Mouse (Mus musculus) embryonic facial prominence, embryonic 14.5 days (tissue): ENCODE results near the gene Themis. TPM values are rescaled to one million over a fixed set of nuclear protein-coding genes. Genes with fewer than 3 reads are reported as not detected.

ENCODE experiments used
- ATAC-seq: fragments of 200-750 bp; cut with Nextera tagmentation; 2 replicates; pipeline ENCODE4 v1.8.0; 2017; ENCODE audit warnings: low read depth, moderate number of reproducible peaks, moderate TSS enrichment
- DNase-seq: peaks from one replicate; pipeline ENCODE4 v3.0.0-alpha.2; 2015; ENCODE audit warnings: low spot score
- H3K27ac ChIP-seq: fragments of 300-500 bp; sonication (generic); replicated peaks from 2 replicates; pipeline ENCODE4 v1.5.1; 2014; ENCODE audit warnings: low read depth, mild to moderate bottlenecking, low read length, moderate library complexity
- H3K27me3 ChIP-seq: fragments of 300-500 bp; sonication (generic); replicated peaks from 2 replicates; pipeline ENCODE4 v1.6.1; 2014; ENCODE audit warnings: low read length; ENCODE audit not compliant: control insufficient read depth, insufficient read depth
- H3K36me3 ChIP-seq: fragments of 300-500 bp; sonication (generic); 2 replicates; pipeline ENCODE4 v1.6.1; 2014; ENCODE audit warnings: low read length, mixed read lengths; ENCODE audit not compliant: control insufficient read depth, insufficient read depth
- H3K4me1 ChIP-seq: fragments of 300-500 bp; sonication (generic); 2 replicates; pipeline ENCODE4 v1.6.1; 2014; ENCODE audit warnings: antibody characterized with exemption, low read length; ENCODE audit not compliant: control insufficient read depth, insufficient read depth
- H3K4me2 ChIP-seq: fragments of 300-500 bp; sonication (generic); 2 replicates; pipeline ENCODE4 v1.6.1; 2014; ENCODE audit warnings: low read depth, mild to moderate bottlenecking, low read length, moderate library complexity, mixed read lengths
- H3K4me3 ChIP-seq: fragments of 300-500 bp; sonication (generic); 2 replicates; pipeline ENCODE4 v1.5.1; 2014; ENCODE audit warnings: low read depth, mild to moderate bottlenecking, low read length
- H3K9ac ChIP-seq: fragments of 300-500 bp; sonication (generic); 2 replicates; pipeline ENCODE4 v1.6.1; 2014; ENCODE audit warnings: low read depth, mild to moderate bottlenecking, low read length, moderate library complexity, mixed read lengths
- H3K9me3 ChIP-seq: fragments of 300-500 bp; sonication (generic); 2 replicates; pipeline ENCODE4 v1.6.1; 2016; ENCODE audit warnings: low read length; ENCODE audit not compliant: control insufficient read depth
- WGBS: fragments of 180-500 bp; shearing (Covaris S2); extraction: QIAGEN DNeasy Blood & Tissue Kit; methylation state at CpG from one replicate; pipeline ENCODE4 v1.1.7; 2014; 5-methylcytosine and 5-hydroxymethylcytosine counted together
- polyA plus RNA-seq: library from polyadenylated mRNA; unstranded; fragments of >200 nt; fragmentation: Nextera tagmentation; extraction: Ambion mirVana; gene quantifications from 2 replicates; pipeline ENCODE4 v1.2.1, GENCODE M21; 2014

The Themis gene
- polyA plus RNA-seq, 1 experiment from 2014 or later, result not detected

- WGBS, result 73% methylated on average over 1 of the region's 1 CpGs
- Histone ChIP-seq H3K9ac (no peak overlapping the region), H3K27ac (no peak overlapping the region), H3K4me3 (no peak overlapping the region), H3K4me1 (no peaks in the 10 kb centered on the region), H3K4me2 (no peak overlapping the region), H3K9me3 (0 out of 2 replicates have a peak, but pooled peaks cover 4% of the 10 kb centered on the region), H3K36me3 (no peaks in the 10 kb centered on the region), H3K27me3 (no peaks in the 10 kb centered on the region)
- ATAC-seq (no peak), DNase-seq (no peak)
These were observed 69.8 kb downstream of the Themis start for GRCm38 (mm10) chr10:28737953-28738352.

- no peaks in the 10 kb centered on the region for H3K36me3 ChIP-seq
- H3K27me3 ChIP-seq, result no peaks in the 10 kb centered on the region
- H3K9me3 ChIP-seq, result no peaks in the 10 kb centered on the region
- no peak for ATAC-seq
- no peak overlapping the region for H3K27ac ChIP-seq
- H3K4me2 ChIP-seq, result no peak overlapping the region
- H3K9ac ChIP-seq, result no peak overlapping the region
- no peak for DNase-seq
- H3K4me3 ChIP-seq, result no peak overlapping the region
- no peaks in the 10 kb centered on the region for H3K4me1 ChIP-seq
These were observed 78.3 kb downstream of the Themis start for GRCm38 (mm10) chr10:28746426-28746825.

- no peaks in the 10 kb centered on the region for H3K4me1 ChIP-seq
- no peak overlapping the region for H3K27ac ChIP-seq
- no peaks in the 10 kb centered on the region for H3K36me3 ChIP-seq
- no peak overlapping the region for H3K9ac ChIP-seq
- WGBS, result 47% methylated on average over 2 of the region's 2 CpGs
- DNase-seq (no peak), ATAC-seq (no peak)
- no peak overlapping the region for H3K4me3 ChIP-seq
- H3K4me2 ChIP-seq, result no peak overlapping the region
- H3K27me3 ChIP-seq, result no peaks in the 10 kb centered on the region
- no peaks in the 10 kb centered on the region for H3K9me3 ChIP-seq
These were observed 85.2 kb downstream of the Themis start for GRCm38 (mm10) chr10:28753321-28753720.

GRCm38 (mm10) chr10:28754927-28755326 lies 86.8 kb downstream of the Themis start:
- H3K4me1 ChIP-seq, result no peaks in the 10 kb centered on the region
- no peaks in the 10 kb centered on the region for H3K27me3 ChIP-seq
- no peak overlapping the region for H3K9ac ChIP-seq
- H3K27ac ChIP-seq, result no peak overlapping the region
- H3K4me3 ChIP-seq, result no peak overlapping the region
- ATAC-seq, result no peak
- DNase-seq, result no peak
- no peak overlapping the region for H3K4me2 ChIP-seq
- H3K9me3 ChIP-seq, result no peaks in the 10 kb centered on the region
- no peaks in the 10 kb centered on the region for H3K36me3 ChIP-seq

GRCm38 (mm10) chr10:28776777-28777402 lies 108.7 kb downstream of the Themis start:
- Histone ChIP-seq H3K4me3 (no peak overlapping the region), H3K36me3 (no peaks in the 10 kb centered on the region), H3K9me3 (no peaks in the 10 kb centered on the region), H3K9ac (no peak overlapping the region), H3K4me2 (no peak overlapping the region), H3K4me1 (no peaks in the 10 kb centered on the region), H3K27me3 (no peaks in the 10 kb centered on the region), H3K27ac (no peak overlapping the region)
- DNase-seq (no peak), ATAC-seq (no peak)
- WGBS, result 87% methylated on average over 5 of the region's 5 CpGs

GRCm38 (mm10) chr10:28799469-28799868 lies 131.3 kb downstream of the Themis start:
- Histone ChIP-seq H3K27ac (no peak overlapping the region), H3K4me3 (no peak overlapping the region), H3K36me3 (no peaks in the 10 kb centered on the region), H3K9me3 (no peaks in the 10 kb centered on the region), H3K4me2 (no peak overlapping the region), H3K9ac (no peak overlapping the region), H3K4me1 (no peaks in the 10 kb centered on the region), H3K27me3 (no peaks in the 10 kb centered on the region)
- WGBS, result 76% methylated on average over 4 of the region's 4 CpGs
- DNase-seq, result no peak
- ATAC-seq, result no peak

GRCm38 (mm10) chr10:28805160-28805559 lies 137.0 kb downstream of the Themis start:
- no peak overlapping the region for H3K27ac ChIP-seq
- H3K36me3 ChIP-seq, result no peaks in the 10 kb centered on the region
- no peaks in the 10 kb centered on the region for H3K9me3 ChIP-seq
- no peaks in the 10 kb centered on the region for H3K27me3 ChIP-seq
- 76% methylated on average over 3 of the region's 3 CpGs for WGBS
- no peak overlapping the region for H3K4me3 ChIP-seq
- H3K4me1 ChIP-seq, result no peaks in the 10 kb centered on the region
- DNase-seq (no peak), ATAC-seq (no peak)
- H3K4me2 ChIP-seq, result no peak overlapping the region
- H3K9ac ChIP-seq, result no peak overlapping the region

GRCm38 (mm10) chr10:28811928-28812570 lies 143.9 kb downstream of the Themis start:
- 92% methylated on average over 5 of the region's 5 CpGs for WGBS
- Histone ChIP-seq H3K27me3 (no peaks in the 10 kb centered on the region), H3K27ac (no peak overlapping the region), H3K9ac (no peak overlapping the region), H3K36me3 (no peaks in the 10 kb centered on the region), H3K4me1 (no peaks in the 10 kb centered on the region), H3K9me3 (no peaks in the 10 kb centered on the region), H3K4me3 (no peak overlapping the region), H3K4me2 (no peak overlapping the region)
- no peak for ATAC-seq
- no peak for DNase-seq

- H3K4me1 ChIP-seq, result no peaks in the 10 kb centered on the region
- no peaks in the 10 kb centered on the region for H3K9me3 ChIP-seq
- ATAC-seq (no peak), DNase-seq (no peak)
- no peak overlapping the region for H3K4me2 ChIP-seq
- no peak overlapping the region for H3K27ac ChIP-seq
- H3K9ac ChIP-seq, result no peak overlapping the region
- H3K36me3 ChIP-seq, result no peaks in the 10 kb centered on the region
- H3K27me3 ChIP-seq, result no peaks in the 10 kb centered on the region
- no peak overlapping the region for H3K4me3 ChIP-seq
These were observed 144.4 kb downstream of the Themis start for GRCm38 (mm10) chr10:28812571-28812936.
